Mouse (Mus musculus) liver, embryonic 15.5 days (tissue): ENCODE results near the gene Selenov. TPM values are rescaled to one million over a fixed set of nuclear protein-coding genes. Genes with fewer than 3 reads are reported as not detected.

Source experiments
- ATAC-seq: fragments of 200-750 bp; cut with Nextera tagmentation; 2 replicates; pipeline ENCODE4 v1.8.0; 2017; ENCODE audit warnings: moderate number of reproducible peaks, mild to moderate bottlenecking, moderate library complexity; ENCODE audit not compliant: insufficient read depth
- H3K27ac ChIP-seq: fragments of 300-500 bp; sonication (generic); replicated peaks from 2 replicates; pipeline ENCODE4 v1.5.1; 2015; ENCODE audit warnings: mild to moderate bottlenecking, inconsistent platforms
- H3K27me3 ChIP-seq: fragments of 300-500 bp; sonication (generic); 2 replicates; pipeline ENCODE4 v1.6.1; 2015; ENCODE audit warnings: mild to moderate bottlenecking, inconsistent platforms
- H3K36me3 ChIP-seq: fragments of 300-500 bp; sonication (generic); replicated peaks from 2 replicates; pipeline ENCODE4 v1.6.1; 2015; ENCODE audit warnings: moderate library complexity, mild to moderate bottlenecking, inconsistent platforms
- H3K4me1 ChIP-seq: fragments of 300-500 bp; sonication (generic); replicated peaks from 2 replicates; pipeline ENCODE4 v1.6.1; 2015; ENCODE audit warnings: inconsistent platforms
- H3K4me2 ChIP-seq: fragments of 300-500 bp; sonication (generic); 2 replicates; pipeline ENCODE4 v1.6.1; 2015; ENCODE audit warnings: moderate library complexity, mild to moderate bottlenecking, inconsistent platforms
- H3K4me3 ChIP-seq: fragments of 300-500 bp; sonication (generic); replicated peaks from 2 replicates; pipeline ENCODE4 v1.5.1; 2015; ENCODE audit warnings: mild to moderate bottlenecking, inconsistent platforms
- H3K9ac ChIP-seq: fragments of 300-500 bp; sonication (generic); 2 replicates; pipeline ENCODE4 v1.6.1; 2015; ENCODE audit warnings: moderate library complexity, mild to moderate bottlenecking, inconsistent platforms
- H3K9me3 ChIP-seq: fragments of 300-500 bp; sonication (generic); replicated peaks from 2 replicates; pipeline ENCODE4 v1.6.1; 2016; ENCODE audit warnings: inconsistent platforms
- WGBS: fragments of 180-500 bp; shearing (Covaris S2); methylation state at CpG from one replicate; pipeline ENCODE4 v1.1.7; 2015; ENCODE audit warnings: mixed read lengths; ENCODE audit not compliant: insufficient replicate concordance; 5-methylcytosine and 5-hydroxymethylcytosine counted together
- polyA plus RNA-seq: library from polyadenylated mRNA; unstranded; fragments of >200 nt; fragmentation: Nextera tagmentation; extraction: Ambion mirVana; gene quantifications from 2 replicates; pipeline ENCODE4 v1.2.1, GENCODE M21; 2015

The Selenov gene
- polyA plus RNA-seq, 1 experiment from 2014 or later, result 0.07 TPM

DNA sequence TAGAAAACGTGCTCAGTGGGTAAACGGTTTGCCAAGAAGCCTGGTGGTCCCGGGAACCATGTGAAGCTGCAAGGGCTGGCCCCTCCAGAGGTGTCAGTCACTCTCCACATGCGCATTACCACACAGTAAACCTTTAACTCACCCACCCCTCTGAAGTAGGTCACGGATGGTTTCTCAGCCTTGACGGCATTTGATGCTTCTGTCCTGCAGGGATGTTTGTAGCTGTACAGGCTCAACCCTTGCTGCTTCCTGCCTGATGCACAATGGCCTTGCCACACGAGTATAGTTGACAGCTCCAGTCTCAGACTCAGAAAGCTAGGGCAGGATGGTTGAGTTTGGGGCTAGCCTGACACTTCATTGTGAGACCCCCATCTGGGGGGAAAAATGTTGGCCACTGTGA is 10.4 kb downstream of the Selenov start:
- Histone ChIP-seq H3K9ac (no peak overlapping the region), H3K4me1 (peaks cover 9% of the 10 kb centered on the region), H3K27ac (no peak overlapping the region), H3K9me3 (no peaks in the 10 kb centered on the region), H3K36me3 (no peaks in the 10 kb centered on the region), H3K4me3 (no peak overlapping the region), H3K27me3 (0 out of 2 replicates have a peak, but pooled peaks cover 5% of the 10 kb centered on the region), H3K4me2 (no peak overlapping the region)
- ATAC-seq, result no peak
- 57% methylated on average over 7 of the region's 7 CpGs for WGBS

DNA sequence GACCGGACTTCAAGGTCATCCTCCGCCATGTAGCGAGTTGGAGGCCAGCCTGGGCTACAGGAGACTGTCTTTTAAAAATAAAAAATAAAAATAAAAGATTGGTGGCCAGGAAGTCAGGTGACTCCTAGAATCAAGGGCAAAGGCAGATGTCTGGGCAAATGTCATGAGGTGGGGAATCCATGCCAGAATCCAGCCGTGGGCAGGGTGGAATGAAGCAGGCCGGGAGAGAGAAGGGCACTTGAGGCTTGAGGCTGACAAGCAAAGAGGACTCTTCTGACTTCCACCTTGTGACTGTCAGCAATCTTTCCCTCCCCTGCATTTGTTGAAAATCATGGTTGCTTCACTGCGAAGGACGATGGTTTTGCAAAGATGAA is 12.7 kb downstream of the Selenov start:
- no peak for ATAC-seq
- H3K27ac ChIP-seq, result no peak overlapping the region
- WGBS, result 82% methylated on average over 7 of the region's 7 CpGs

GRCm38 (mm10) chr7:28277615-28278278 is 13.2 kb downstream of the Selenov start, which contains the start of gene Eid2b:
Eid2b (plus strand) TSS chr7:28277739.
- peak; percentile 70 for ATAC-seq
- Histone ChIP-seq H3K27me3 (0 out of 2 replicates have a peak, but pooled peaks cover 5% of the 10 kb centered on the region), H3K9ac (peak within 1 kb of the TSS; percentile 85), H3K9me3 (no peaks in the 10 kb centered on the region), H3K27ac (peak within 1 kb of the TSS; percentile 74), H3K4me3 (peak within 1 kb of the TSS; percentile 82), H3K4me1 (peaks cover 9% of the 10 kb centered on the region), H3K36me3 (no peaks in the 10 kb centered on the region), H3K4me2 (peak within 1 kb of the TSS; percentile 96)
- 4% methylated on average over 68 of the region's 68 CpGs for WGBS

More for the DNA sequence above, 12.7 kb downstream of the Selenov start:
- Histone ChIP-seq H3K9ac (peak overlapping the region; percentile 85), H3K4me2 (peak overlapping the region; percentile 96), H3K9me3 (no peaks in the 10 kb centered on the region), H3K27me3 (0 out of 2 replicates have a peak, but pooled peaks cover 5% of the 10 kb centered on the region), H3K4me1 (peaks cover 9% of the 10 kb centered on the region), H3K4me3 (peak overlapping the region; percentile 82), H3K36me3 (no peaks in the 10 kb centered on the region)

DNA sequence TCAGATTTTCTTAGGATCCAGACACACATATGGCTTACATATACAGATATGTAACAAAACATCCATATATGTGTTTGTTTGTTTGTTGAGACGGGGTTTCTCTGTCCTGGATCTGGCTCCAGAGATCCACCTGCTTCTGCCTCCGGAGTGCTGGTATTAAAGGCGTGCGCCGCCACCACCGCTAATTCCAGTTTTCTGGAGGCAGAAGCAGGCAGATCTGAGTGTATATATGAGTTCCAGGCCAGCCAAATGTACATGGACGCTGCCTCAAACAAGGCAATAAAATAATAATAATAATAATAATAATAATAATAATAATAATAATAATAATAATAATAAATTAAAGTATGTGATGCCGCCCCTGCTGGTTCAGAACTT is 13.8 kb downstream of the Selenov start:
- Histone ChIP-seq H3K4me1 (peaks cover 9% of the 10 kb centered on the region), H3K9ac (no peak overlapping the region), H3K4me3 (no peak overlapping the region), H3K4me2 (0 out of 2 replicates have a peak overlapping the region, but pooled peaks have one; percentile 96), H3K9me3 (no peaks in the 10 kb centered on the region), H3K27ac (no peak overlapping the region), H3K27me3 (0 out of 2 replicates have a peak, but pooled peaks cover 5% of the 10 kb centered on the region), H3K36me3 (no peaks in the 10 kb centered on the region)
- 59% methylated on average over 8 of the region's 8 CpGs for WGBS
- ATAC-seq, result no peak

- no peak overlapping the region for H3K4me2 ChIP-seq
- ATAC-seq, result no peak
- peaks cover 26% of the 10 kb centered on the region for H3K27me3 ChIP-seq
- no peaks in the 10 kb centered on the region for H3K36me3 ChIP-seq
- WGBS, result 61% methylated on average over 3 of the region's 3 CpGs
- H3K9ac ChIP-seq, result no peak overlapping the region
- no peak overlapping the region for H3K27ac ChIP-seq
- H3K4me3 ChIP-seq, result no peak overlapping the region
- H3K4me1 ChIP-seq, result peaks cover 7% of the 10 kb centered on the region
- no peaks in the 10 kb centered on the region for H3K9me3 ChIP-seq
Measured at GRCm38 (mm10) chr7:28271761-28272160, 19.2 kb downstream of the Selenov start.

- Histone ChIP-seq H3K4me2 (no peak overlapping the region), H3K27ac (no peak overlapping the region), H3K9me3 (no peaks in the 10 kb centered on the region), H3K9ac (no peak overlapping the region), H3K4me3 (no peak overlapping the region), H3K4me1 (peaks cover 7% of the 10 kb centered on the region), H3K27me3 (peaks cover 37% of the 10 kb centered on the region), H3K36me3 (no peaks in the 10 kb centered on the region)
- WGBS, result 74% methylated on average over 12 of the region's 12 CpGs
- ATAC-seq, result no peak
Measured at GRCm38 (mm10) chr7:28269355-28269754, 21.6 kb downstream of the Selenov start.

DNA sequence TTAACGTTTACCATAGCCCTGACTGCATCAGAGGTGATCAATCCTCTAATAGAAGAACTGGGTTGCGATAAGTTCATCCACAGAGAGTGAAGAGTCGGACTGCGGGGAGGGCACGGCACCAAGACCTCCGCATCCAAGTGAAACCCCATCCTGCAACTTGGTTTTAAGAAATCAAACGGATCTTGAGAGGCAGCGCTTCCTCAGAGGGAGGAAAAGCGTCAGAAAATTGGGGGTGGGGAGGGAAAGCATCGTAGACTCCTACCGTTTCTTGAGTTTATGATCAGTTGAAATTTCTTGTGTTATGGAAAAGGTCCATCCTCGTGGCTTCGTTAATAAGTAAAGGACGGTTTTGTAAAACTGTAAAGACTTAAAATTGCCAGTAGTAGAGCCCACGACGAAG is 22.4 kb downstream of the Selenov start:
- WGBS, result 27% methylated on average over 16 of the region's 16 CpGs
- Histone ChIP-seq H3K4me1 (peaks cover 7% of the 10 kb centered on the region), H3K4me2 (peak overlapping the region; percentile 75), H3K9ac (0 out of 2 replicates have a peak overlapping the region, but pooled peaks have one; percentile 42), H3K27me3 (peaks cover 37% of the 10 kb centered on the region), H3K4me3 (peak overlapping the region; percentile 62), H3K27ac (no peak overlapping the region), H3K9me3 (no peaks in the 10 kb centered on the region), H3K36me3 (no peaks in the 10 kb centered on the region)
- no peak for ATAC-seq

DNA sequence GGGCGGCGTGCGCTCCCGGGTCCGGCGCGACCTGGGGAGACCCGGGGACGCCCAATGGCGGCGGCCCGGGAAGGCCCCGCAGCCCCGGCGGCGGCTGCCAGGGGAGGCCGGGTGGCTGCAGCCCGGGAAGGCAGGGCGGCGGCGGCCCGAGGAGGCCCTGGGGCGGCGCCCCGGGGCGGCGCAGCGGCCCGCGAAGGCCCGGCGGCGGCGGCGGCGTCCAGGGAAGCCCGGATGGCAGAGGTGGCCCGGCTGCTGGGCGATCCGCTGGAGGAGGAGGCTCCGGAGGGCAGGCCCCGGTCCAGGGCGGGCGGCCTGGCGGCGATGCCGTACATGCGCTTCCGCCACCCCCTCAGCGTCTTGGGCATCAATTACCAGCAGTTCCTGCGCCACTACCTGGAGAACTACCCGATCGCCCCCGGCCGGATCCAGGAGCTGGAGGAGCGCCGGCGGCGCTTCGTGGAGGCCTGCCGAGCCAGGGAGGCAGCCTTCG is 22.9 kb downstream of the Selenov start:
- peak; percentile 28; the same call in 1 of the 2 replicates for ATAC-seq
- peaks cover 37% of the 10 kb centered on the region for H3K27me3 ChIP-seq
- H3K4me2 ChIP-seq, result peak overlapping the region; percentile 75
- under 1% methylated on average over 58 of the region's 62 CpGs for WGBS
- peak overlapping the region; percentile 42; the same call in 1 of the 2 replicates for H3K9ac ChIP-seq
- peak overlapping the region; percentile 62 for H3K4me3 ChIP-seq
- no peaks in the 10 kb centered on the region for H3K9me3 ChIP-seq
- no peak overlapping the region for H3K27ac ChIP-seq
- no peaks in the 10 kb centered on the region for H3K36me3 ChIP-seq
- H3K4me1 ChIP-seq, result peaks cover 7% of the 10 kb centered on the region

DNA sequence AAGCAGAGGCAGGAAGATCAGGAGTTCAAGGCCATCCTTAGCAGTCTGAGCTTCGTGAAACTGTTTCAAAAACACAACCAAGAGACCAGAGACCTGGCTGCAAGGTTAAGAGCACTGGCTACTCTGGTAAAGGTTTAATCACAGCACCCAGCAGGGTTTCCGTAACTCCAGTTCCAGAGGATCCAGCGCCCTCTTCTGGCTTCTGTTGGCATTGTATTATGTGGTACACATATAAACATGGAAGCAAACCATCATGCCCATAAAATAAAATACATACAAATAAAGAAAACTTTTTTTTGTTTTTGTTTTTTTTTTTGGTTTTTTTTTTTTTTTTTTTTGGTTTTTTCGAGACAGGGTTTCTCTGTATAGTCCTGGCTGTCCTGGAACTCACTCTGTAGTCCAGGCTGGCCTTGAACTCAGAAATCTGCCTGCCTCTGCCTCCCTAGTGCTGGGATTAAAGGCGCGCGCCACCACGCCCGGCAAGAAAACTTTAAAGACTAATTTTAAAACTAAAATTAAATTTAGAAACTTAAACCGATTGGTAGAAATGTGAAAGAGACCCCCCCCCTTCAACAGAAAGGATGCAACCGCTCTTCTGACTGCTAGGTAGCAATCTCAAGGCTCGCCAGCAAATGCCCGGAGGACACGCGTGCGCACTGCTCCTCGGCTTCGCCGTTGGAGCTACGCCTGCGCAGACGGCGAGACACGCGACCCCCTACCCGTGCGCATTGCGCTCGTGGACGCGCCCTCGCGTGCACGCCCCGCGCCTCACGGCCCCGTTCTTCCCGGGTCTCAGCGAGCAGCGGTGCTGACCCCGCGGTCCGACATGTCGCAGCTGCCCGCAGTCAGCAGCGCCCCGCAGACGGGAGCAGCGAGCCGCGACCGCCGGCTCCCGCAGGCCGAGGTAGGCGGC is 23.6 kb downstream of the Selenov start, which contains the start of gene Eid2:
Gene Eid2, plus strand, starts transcription at position 753 of the 913 bp plus-strand sequence.
- peak; percentile 37; the same call in 1 of the 2 replicates for ATAC-seq
- H3K27ac ChIP-seq, result no peak within 1 kb of the TSS
- WGBS, result 5% methylated on average over 57 of the region's 57 CpGs

GRCm38 (mm10) chr7:28265391-28265790 is 25.6 kb downstream of the Selenov start:
- 76% methylated on average over 13 of the region's 13 CpGs for WGBS
- ATAC-seq, result no peak

More for the DNA sequence above, 23.6 kb downstream of the Selenov start, which contains the start of gene Eid2:
- Histone ChIP-seq H3K4me1 (peaks cover 7% of the 10 kb centered on the region), H3K27me3 (peaks cover 37% of the 10 kb centered on the region), H3K36me3 (no peaks in the 10 kb centered on the region), H3K4me3 (peak within 1 kb of the TSS; percentile 62), H3K9ac (peak within 1 kb of the TSS; percentile 42; the same call in 1 of the 2 replicates), H3K9me3 (no peaks in the 10 kb centered on the region), H3K4me2 (peak within 1 kb of the TSS; percentile 75)

More at GRCm38 (mm10) chr7:28265391-28265790, 25.6 kb downstream of the Selenov start:
- Histone ChIP-seq H3K4me1 (peaks cover 7% of the 10 kb centered on the region), H3K9ac (no peak overlapping the region), H3K27ac (no peak overlapping the region), H3K4me3 (no peak overlapping the region), H3K4me2 (no peak overlapping the region), H3K27me3 (peaks cover 37% of the 10 kb centered on the region), H3K9me3 (no peaks in the 10 kb centered on the region), H3K36me3 (no peaks in the 10 kb centered on the region)
